Mouse (Mus musculus): Measurements from ENCODE around the gene Sv2a. TPM values are rescaled to one million over a fixed set of nuclear protein-coding genes. Genes with fewer than 3 reads are reported as not detected.
A peak's percentile ranks its signal among the peaks of the same experiment; 100 is the strongest.
"Not testable (repeated sequence)": the region's sequence is repeated elsewhere in the genome, so short reads cannot be mapped to it uniquely, and the experiment has no call there.

Sv2a gene
- polyA plus RNA-seq, 1 experiment, result 1.6 TPM

- no peak overlapping the region for H3K4me3 ChIP-seq (replicated peaks; ENCODE audit: extremely low read depth, low read depth, low read length)
- H3K4me1 ChIP-seq (ENCODE audit: control insufficient read depth, insufficient read depth, low read length), result no peaks in the 10 kb centered on the region
- no peak for DNase-seq
- WGBS, result 28% methylated on average over 15 of the region's 15 CpGs
- no peak for TF ChIP-seq POLR2A (IDR thresholded peaks at IDR 0.05; ENCODE audit: borderline replicate concordance, extremely low read depth, low read depth, low read length)
- TF ChIP-seq CTCF (IDR thresholded peaks at IDR 0.05; ENCODE audit: insufficient read depth, low read length), result 0 out of 2 replicates have a peak, but pooled peaks have one; percentile 3
Observed at GRCm38 (mm10) chr3:96209242-96209641, 28.3 kb downstream of the Sv2a start.

GRCm38 (mm10) chr3:96219191-96219641 is 38.3 kb downstream of the Sv2a start:
- Histone ChIP-seq H3K4me3 (replicated peaks; ENCODE audit: extremely low read depth, low read depth, low read length) (peak overlapping the region; percentile 95), H3K4me1 (ENCODE audit: control insufficient read depth, insufficient read depth, low read length) (peaks cover 13% of the 10 kb centered on the region)
- peak; percentile 56 for DNase-seq
- WGBS, result under 1% methylated on average over 12 of the region's 12 CpGs
- no peak; the same call in 1 of the 2 replicates for TF ChIP-seq POLR2A (IDR thresholded peaks at IDR 0.05; ENCODE audit: borderline replicate concordance, extremely low read depth, low read depth, low read length)
- no peak for TF ChIP-seq CTCF (IDR thresholded peaks at IDR 0.05; ENCODE audit: insufficient read depth, low read length)

GRCm38 (mm10) chr3:96219661-96220130 is 38.7 kb downstream of the Sv2a start, which contains the start of the genes Bola1 and Hist2h2ab:
TSS of gene Bola1 (minus strand) at chr3:96219709.
TSS of gene Hist2h2ab (plus strand) at chr3:96219865.
- Histone ChIP-seq H3K4me1 (ENCODE audit: control insufficient read depth, insufficient read depth, low read length) (peaks cover 13% of the 10 kb centered on the region), H3K4me3 (replicated peaks; ENCODE audit: extremely low read depth, low read depth, low read length) (peak within 1 kb of the TSS; percentile 95)
- DNase-seq, result peak; percentile 86
- TF ChIP-seq CTCF (IDR thresholded peaks at IDR 0.05; ENCODE audit: insufficient read depth, low read length) (no peak), POLR2A (IDR thresholded peaks at IDR 0.05; ENCODE audit: borderline replicate concordance, extremely low read depth, low read depth, low read length) (peak; percentile 56)
- under 1% methylated on average over 37 of the region's 37 CpGs for whole genome bisulfite sequencing

GRCm38 (mm10) chr3:96220131-96220764 is 39.3 kb downstream of the Sv2a start:
- WGBS, result 0% methylated on average over 42 of the region's 47 CpGs
- Histone ChIP-seq H3K4me3 (replicated peaks; ENCODE audit: extremely low read depth, low read depth, low read length) (peak overlapping the region; percentile 95), H3K4me1 (ENCODE audit: control insufficient read depth, insufficient read depth, low read length) (peaks cover 13% of the 10 kb centered on the region)
- DNase-seq, result not testable (repeated sequence)

- peaks cover 13% of the 10 kb centered on the region for H3K4me1 ChIP-seq (ENCODE audit: control insufficient read depth, insufficient read depth, low read length)
- WGBS, result under 1% methylated on average over 43 of the region's 43 CpGs
- DNase-seq, result peak; percentile 85
- peak within 1 kb of the TSS; percentile 95 for H3K4me3 ChIP-seq (replicated peaks; ENCODE audit: extremely low read depth, low read depth, low read length)
- no peak for TF ChIP-seq CTCF (IDR thresholded peaks at IDR 0.05; ENCODE audit: insufficient read depth, low read length)
- peak; percentile 89 for TF ChIP-seq POLR2A (IDR thresholded peaks at IDR 0.05; ENCODE audit: borderline replicate concordance, extremely low read depth, low read depth, low read length)
Observed at GRCm38 (mm10) chr3:96220765-96221639, 40.1 kb downstream of the Sv2a start, which contains the start of the genes Hist2h2ac and Hist2h2be. TSS of gene Hist2h2ac (minus strand) at chr3:96220880. TSS of gene Hist2h2be (plus strand) at chr3:96221119.

GRCm38 (mm10) chr3:96221640-96222038 is 40.7 kb downstream of the Sv2a start:
- TF ChIP-seq CTCF (IDR thresholded peaks at IDR 0.05; ENCODE audit: insufficient read depth, low read length) (no peak), POLR2A (IDR thresholded peaks at IDR 0.05; ENCODE audit: borderline replicate concordance, extremely low read depth, low read depth, low read length) (no peak)
- Histone ChIP-seq H3K4me3 (replicated peaks; ENCODE audit: extremely low read depth, low read depth, low read length) (peak overlapping the region; percentile 93), H3K4me1 (ENCODE audit: control insufficient read depth, insufficient read depth, low read length) (peaks cover 13% of the 10 kb centered on the region)
- DNase-seq, result no peak
- WGBS, result 18% methylated on average over 9 of the region's 9 CpGs

- 83% methylated on average over 4 of the region's 4 CpGs for WGBS
- no peak overlapping the region for H3K4me3 ChIP-seq (replicated peaks; ENCODE audit: extremely low read depth, low read depth, low read length)
- no peak for TF ChIP-seq POLR2A (IDR thresholded peaks at IDR 0.05; ENCODE audit: borderline replicate concordance, extremely low read depth, low read depth, low read length)
- no peak for TF ChIP-seq CTCF (IDR thresholded peaks at IDR 0.05; ENCODE audit: insufficient read depth, low read length)
- no peak for DNase-seq
- H3K4me1 ChIP-seq (ENCODE audit: control insufficient read depth, insufficient read depth, low read length), result peaks cover 13% of the 10 kb centered on the region
Observed at GRCm38 (mm10) chr3:96222774-96223173, 41.8 kb downstream of the Sv2a start.

GRCm38 (mm10) chr3:96225421-96225820 is 44.5 kb downstream of the Sv2a start:
- peaks cover 9% of the 10 kb centered on the region for H3K4me1 ChIP-seq (ENCODE audit: control insufficient read depth, insufficient read depth, low read length)
- no peak overlapping the region for H3K4me3 ChIP-seq (replicated peaks; ENCODE audit: extremely low read depth, low read depth, low read length)
- TF ChIP-seq POLR2A (IDR thresholded peaks at IDR 0.05; ENCODE audit: borderline replicate concordance, extremely low read depth, low read depth, low read length), result no peak
- no peak for TF ChIP-seq CTCF (IDR thresholded peaks at IDR 0.05; ENCODE audit: insufficient read depth, low read length)
- no peak for DNase-seq
- 54% methylated on average over 2 of the region's 2 CpGs for WGBS
